Mouse (Mus musculus) hindbrain, postnatal 0 days (tissue): ENCODE measurements around the gene Rock2. TPM values are rescaled to one million over a fixed set of nuclear protein-coding genes. Genes with fewer than 3 reads are reported as not detected.
A peak's percentile ranks its signal among the peaks of the same experiment; 100 is the strongest.

Source experiments
- ATAC-seq: fragments of 200-750 bp; cut with Nextera tagmentation; 2 replicates; pipeline ENCODE4 v1.8.0; 2017; ENCODE audit warnings: mild to moderate bottlenecking, moderate TSS enrichment, moderate library complexity
- DNase-seq: peaks from one replicate; pipeline ENCODE4 v3.0.0-alpha.2; 2015; ENCODE audit warnings: low spot score
- H3K27ac ChIP-seq: fragments of 300-500 bp; sonication (generic); 2 replicates; pipeline ENCODE4 v1.5.1; 2014; ENCODE audit warnings: mild to moderate bottlenecking
- H3K27me3 ChIP-seq: fragments of 300-500 bp; sonication (generic); 2 replicates; pipeline ENCODE4 v1.6.1; 2014; ENCODE audit warnings: low read length, mixed read lengths; ENCODE audit not compliant: insufficient read depth
- H3K36me3 ChIP-seq: fragments of 300-500 bp; sonication (generic); 2 replicates; pipeline ENCODE4 v1.6.1; 2014; ENCODE audit warnings: low read length, mixed read lengths; ENCODE audit not compliant: insufficient read depth
- H3K4me1 ChIP-seq: fragments of 300-500 bp; sonication (generic); 2 replicates; pipeline ENCODE4 v1.6.1; 2014; ENCODE audit warnings: antibody characterized with exemption, low read length, mixed read lengths; ENCODE audit not compliant: insufficient read depth
- H3K4me2 ChIP-seq: fragments of 300-500 bp; sonication (generic); 2 replicates; pipeline ENCODE4 v1.6.1; 2014; ENCODE audit warnings: low read depth, mild to moderate bottlenecking, low read length, moderate library complexity, mixed read lengths
- H3K4me3 ChIP-seq: fragments of 300-500 bp; sonication (generic); 2 replicates; pipeline ENCODE4 v1.5.1; 2014; ENCODE audit warnings: low read length
- H3K9ac ChIP-seq: fragments of 300-500 bp; sonication (generic); replicated peaks from 2 replicates; pipeline ENCODE4 v1.6.1; 2014; ENCODE audit warnings: mild to moderate bottlenecking, low read length, moderate library complexity, mixed read lengths
- H3K9me3 ChIP-seq: fragments of 300-500 bp; sonication (generic); 2 replicates; pipeline ENCODE4 v1.6.1; 2016; ENCODE audit warnings: low read length, mixed read lengths
- CTCF ChIP-seq: IDR thresholded peaks from 2 replicates; pipeline ENCODE4 v1.5.1; 2016; ENCODE audit warnings: antibody characterized with exemption, control low read depth, low read depth
- WGBS: fragments of 180-500 bp; shearing (Covaris S2); extraction: QIAGEN DNeasy Blood & Tissue Kit; methylation state at CpG from one replicate; pipeline ENCODE4 v1.1.7; 2014; 5-methylcytosine and 5-hydroxymethylcytosine counted together
- polyA plus RNA-seq: library from polyadenylated mRNA; unstranded; fragments of >200 nt; fragmentation: Nextera tagmentation; extraction: Ambion mirVana; gene quantifications from 2 replicates; pipeline ENCODE4 v1.2.1, GENCODE M21; 2015
- total RNA-seq: library from RNA; depleted of rRNA; stranded (reverse); fragments of >200 nt; gene quantifications from 2 replicates; pipeline ENCODE4 v1.2.3, GENCODE M21; 2014; rRNA removed

Rock2 gene
- total RNA-seq (20.4 and 20.9 TPM in 2 replicates), polyA plus RNA-seq (12.2 and 12.7 TPM in 2 replicates)

DNA sequence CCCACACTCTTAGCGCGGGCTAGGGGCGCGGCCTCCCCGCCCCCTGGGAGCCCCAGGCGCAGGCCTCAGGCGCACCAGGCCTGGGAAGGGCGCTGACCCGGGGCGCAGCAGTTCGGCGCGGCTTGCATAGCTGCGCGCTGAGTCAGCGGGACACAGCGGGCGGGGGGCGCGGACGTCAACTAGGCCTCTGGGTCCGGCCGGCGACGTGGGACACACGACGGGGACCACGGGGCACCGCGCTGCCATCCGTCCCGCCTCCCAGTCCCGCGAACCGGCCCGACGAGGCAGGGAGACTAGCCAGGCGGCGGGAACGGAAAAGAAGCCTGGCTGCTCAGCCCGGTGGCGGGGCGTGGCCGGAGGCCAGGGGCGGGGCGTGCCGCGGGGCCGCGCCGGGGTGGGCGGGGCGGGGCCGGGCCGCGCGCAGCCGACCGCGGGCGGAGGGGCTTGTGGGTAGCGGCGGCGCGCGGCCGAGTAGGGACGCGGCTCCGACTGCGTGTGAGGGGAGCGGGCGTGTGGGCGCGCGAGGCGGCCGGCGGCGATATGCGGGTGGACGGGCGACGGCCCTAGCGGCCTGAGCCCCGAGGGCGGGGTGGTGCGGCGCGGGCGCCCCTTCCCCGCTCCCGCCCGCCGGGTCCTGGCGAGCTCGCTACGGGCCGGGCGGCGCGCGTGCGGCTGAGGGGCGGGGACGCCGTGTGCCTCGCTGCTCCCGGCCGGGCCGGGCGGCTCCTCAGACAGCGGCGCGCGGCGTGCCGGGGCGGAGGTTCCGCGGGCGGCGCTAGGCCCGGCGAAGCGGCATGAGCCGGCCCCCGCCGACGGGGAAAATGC is at the start of gene Rock2:
Rock2 (plus strand) TSS at position 500 of the 825 bp plus-strand sequence.
- Histone ChIP-seq H3K4me3 (peak within 1 kb of the TSS; percentile 97), H3K4me1 (peaks cover 9% of the 10 kb centered on the region; the same call in 1 of the 2 replicates), H3K27me3 (no peaks in the 10 kb centered on the region), H3K9me3 (no peaks in the 10 kb centered on the region), H3K4me2 (peak within 1 kb of the TSS; percentile 95), H3K36me3 (no peaks in the 10 kb centered on the region), H3K9ac (peak within 1 kb of the TSS; percentile 82), H3K27ac (peak within 1 kb of the TSS; percentile 89)
- under 1% methylated on average over 105 of the region's 130 CpGs for WGBS
- DNase-seq, result peak; percentile 94
- no peak for TF ChIP-seq CTCF
- peak; percentile 95 for ATAC-seq

GRCm38 (mm10) chr12:16847204-16847792 is 47.4 kb upstream of the Rock2 start:
- H3K4me3 ChIP-seq, result no peak overlapping the region
- H3K27ac ChIP-seq, result no peak overlapping the region
- H3K4me2 ChIP-seq, result no peak overlapping the region
- no peak overlapping the region for H3K9ac ChIP-seq
- ATAC-seq (no peak), DNase-seq (no peak)
- no peak for TF ChIP-seq CTCF
- H3K36me3 ChIP-seq, result no peaks in the 10 kb centered on the region
- 84% methylated on average over 4 of the region's 4 CpGs for WGBS
- H3K9me3 ChIP-seq, result no peaks in the 10 kb centered on the region
- no peaks in the 10 kb centered on the region for H3K4me1 ChIP-seq
- H3K27me3 ChIP-seq, result no peaks in the 10 kb centered on the region

DNA sequence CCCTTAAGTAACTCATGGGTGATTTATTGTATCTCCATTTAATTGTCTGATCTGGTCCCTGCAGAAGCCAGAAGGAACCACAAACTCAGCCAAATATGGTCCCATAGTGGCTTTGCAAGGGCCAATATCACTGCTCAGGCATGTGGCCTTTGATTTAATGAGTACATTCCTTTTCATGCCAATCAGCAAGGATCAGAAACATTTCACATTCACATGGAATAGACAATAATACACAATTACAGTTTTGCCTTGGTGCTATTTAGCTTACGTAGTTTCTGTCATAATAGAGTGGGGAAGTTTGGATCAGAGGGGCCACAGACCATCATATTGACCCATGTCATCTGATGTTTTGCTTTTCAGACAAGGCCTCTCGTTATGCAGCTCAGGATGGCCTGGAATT is 46.2 kb upstream of the Rock2 start:
- H3K4me3 ChIP-seq, result no peak overlapping the region
- no peak overlapping the region for H3K9ac ChIP-seq
- peaks cover 2% of the 10 kb centered on the region for H3K4me1 ChIP-seq
- WGBS, result 87% methylated on average over 2 of the region's 2 CpGs
- DNase-seq, result no peak
- no peak overlapping the region for H3K27ac ChIP-seq
- H3K27me3 ChIP-seq, result no peaks in the 10 kb centered on the region
- no peaks in the 10 kb centered on the region for H3K36me3 ChIP-seq
- ATAC-seq, result no peak
- H3K4me2 ChIP-seq, result no peak overlapping the region
- no peaks in the 10 kb centered on the region for H3K9me3 ChIP-seq
- no peak for TF ChIP-seq CTCF

DNA sequence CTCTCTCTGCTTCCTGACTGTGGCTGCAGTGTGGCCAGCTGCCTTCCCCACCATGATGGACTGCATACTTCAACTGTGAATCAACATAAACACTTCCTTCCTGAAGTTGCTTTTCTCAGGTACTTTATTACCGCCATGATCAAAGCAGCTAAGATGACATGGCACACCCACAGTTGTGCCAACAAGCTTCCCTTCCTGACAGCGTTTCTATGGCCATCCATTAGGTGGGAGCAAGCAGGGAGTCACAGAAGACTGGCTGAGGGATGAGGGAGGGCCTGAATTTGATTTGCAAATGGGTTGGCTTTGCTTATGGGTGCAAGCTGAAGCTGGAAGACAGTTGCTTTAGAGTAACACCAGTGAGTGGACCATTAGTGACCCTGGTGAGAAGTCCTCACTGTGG is 44.9 kb upstream of the Rock2 start:
- Histone ChIP-seq H3K4me1 (peaks cover 6% of the 10 kb centered on the region), H3K9ac (no peak overlapping the region), H3K4me3 (no peak overlapping the region), H3K36me3 (no peaks in the 10 kb centered on the region), H3K27ac (no peak overlapping the region), H3K9me3 (no peaks in the 10 kb centered on the region), H3K4me2 (no peak overlapping the region), H3K27me3 (no peaks in the 10 kb centered on the region)
- ATAC-seq (no peak), DNase-seq (no peak)
- 68% methylated on average over 2 of the region's 2 CpGs for WGBS
- TF ChIP-seq CTCF, result no peak

- H3K4me1 ChIP-seq, result peaks cover 8% of the 10 kb centered on the region
- H3K4me2 ChIP-seq, result no peak overlapping the region
- no peak overlapping the region for H3K4me3 ChIP-seq
- no peaks in the 10 kb centered on the region for H3K9me3 ChIP-seq
- TF ChIP-seq CTCF, result peak; percentile 37
- H3K27ac ChIP-seq, result no peak overlapping the region
- H3K9ac ChIP-seq, result no peak overlapping the region
- no peaks in the 10 kb centered on the region for H3K36me3 ChIP-seq
- no peak for ATAC-seq
- DNase-seq, result peak; percentile 22
- H3K27me3 ChIP-seq, result no peaks in the 10 kb centered on the region
- WGBS, result 44% methylated on average over 16 of the region's 16 CpGs
Measured at GRCm38 (mm10) chr12:16850431-16851375, 44.0 kb upstream of the Rock2 start.

- Histone ChIP-seq H3K9ac (no peak overlapping the region), H3K27me3 (no peaks in the 10 kb centered on the region), H3K4me1 (peaks cover 11% of the 10 kb centered on the region), H3K27ac (no peak overlapping the region), H3K4me3 (no peak overlapping the region), H3K36me3 (no peaks in the 10 kb centered on the region), H3K4me2 (no peak overlapping the region), H3K9me3 (no peaks in the 10 kb centered on the region)
- TF ChIP-seq CTCF, result no peak
- ATAC-seq (no peak), DNase-seq (peak; percentile 43)
- 68% methylated on average over 11 of the region's 11 CpGs for WGBS
Measured at GRCm38 (mm10) chr12:16853431-16854165, 41.1 kb upstream of the Rock2 start.
